Mouse (Mus musculus) right cerebral cortex, postnatal 25 days (tissue): ENCODE measurements around the gene Ufd1.

Experiments
- DNase-seq: peaks from one replicate; pipeline ENCODE4 v3.0.0; 2022

The Ufd1 gene

GRCm38 (mm10) chr16:18811468-18812384, at the start of gene Ufd1, which contains the start of gene Cdc45:
Ufd1 (plus strand) TSS chr16:18811779.
Cdc45 (minus strand) TSS chr16:18811987.
- DNase-seq: peak; percentile 85

- no peak for DNase-seq
These were observed 48.6 kb upstream of the Ufd1 start for GRCm38 (mm10) chr16:18762960-18763359.

DNA sequence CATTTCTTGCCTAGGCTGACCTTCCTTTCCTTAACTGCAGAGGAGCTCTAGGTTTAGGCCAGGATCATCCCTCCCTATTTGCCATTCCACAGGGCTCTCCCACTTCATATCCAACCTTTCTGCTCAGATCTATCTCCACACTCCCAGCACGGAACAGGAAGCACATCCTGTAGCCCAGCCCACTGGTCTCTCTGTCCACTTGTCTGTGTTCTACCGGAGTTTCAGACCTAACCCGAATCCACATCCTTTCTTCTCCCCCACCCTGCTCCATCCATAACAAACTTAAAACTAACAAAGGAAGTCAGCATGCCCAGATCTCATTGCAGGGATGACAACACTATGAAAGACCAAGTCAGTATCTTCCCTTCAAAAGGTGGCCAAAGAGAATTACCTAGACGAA, 45.2 kb upstream of the Ufd1 start:
- no peak for DNase-seq

DNA sequence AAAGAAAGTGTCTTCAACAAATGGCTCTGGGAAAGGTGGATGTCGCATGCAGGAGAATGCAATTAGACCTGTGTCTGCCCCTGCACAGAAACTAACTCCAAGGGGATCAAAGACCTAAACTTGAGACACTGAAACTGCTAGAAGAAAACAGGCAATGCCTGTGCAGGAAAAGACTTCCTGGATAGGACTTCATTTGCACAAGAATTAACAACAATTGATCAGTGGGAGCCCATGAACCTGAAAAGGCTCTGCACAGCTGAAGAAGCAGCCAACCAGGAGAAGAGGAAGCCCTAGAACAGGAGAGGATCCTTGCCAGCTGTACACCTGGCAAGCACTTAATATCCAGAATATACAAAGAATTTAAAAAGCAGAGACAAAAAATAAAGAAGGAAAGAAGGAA, 42.1 kb upstream of the Ufd1 start:
- DNase-seq: no peak

DNA sequence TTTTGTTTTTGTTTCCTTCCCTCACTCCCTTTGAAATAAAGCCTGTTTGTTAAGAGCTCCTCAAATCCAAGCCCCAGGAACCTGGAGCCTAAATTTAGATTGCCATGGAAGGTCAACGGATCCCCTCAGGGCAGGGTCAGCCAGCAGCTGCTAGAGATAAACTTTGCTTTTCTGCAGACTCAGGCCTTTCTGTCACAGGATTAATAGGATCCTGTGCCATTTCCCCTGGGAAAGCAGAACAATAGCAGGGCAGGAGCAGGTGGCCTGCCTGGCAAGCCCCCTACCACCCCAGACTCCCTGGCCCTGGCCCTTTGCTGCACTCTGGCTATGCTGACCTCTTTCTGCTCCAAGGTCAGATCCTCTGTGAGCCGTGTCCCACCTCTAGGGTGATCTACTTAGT, 37.6 kb upstream of the Ufd1 start:
- no peak for DNase-seq

GRCm38 (mm10) chr16:18775621-18776555, 35.7 kb upstream of the Ufd1 start:
- no peak for DNase-seq

DNA sequence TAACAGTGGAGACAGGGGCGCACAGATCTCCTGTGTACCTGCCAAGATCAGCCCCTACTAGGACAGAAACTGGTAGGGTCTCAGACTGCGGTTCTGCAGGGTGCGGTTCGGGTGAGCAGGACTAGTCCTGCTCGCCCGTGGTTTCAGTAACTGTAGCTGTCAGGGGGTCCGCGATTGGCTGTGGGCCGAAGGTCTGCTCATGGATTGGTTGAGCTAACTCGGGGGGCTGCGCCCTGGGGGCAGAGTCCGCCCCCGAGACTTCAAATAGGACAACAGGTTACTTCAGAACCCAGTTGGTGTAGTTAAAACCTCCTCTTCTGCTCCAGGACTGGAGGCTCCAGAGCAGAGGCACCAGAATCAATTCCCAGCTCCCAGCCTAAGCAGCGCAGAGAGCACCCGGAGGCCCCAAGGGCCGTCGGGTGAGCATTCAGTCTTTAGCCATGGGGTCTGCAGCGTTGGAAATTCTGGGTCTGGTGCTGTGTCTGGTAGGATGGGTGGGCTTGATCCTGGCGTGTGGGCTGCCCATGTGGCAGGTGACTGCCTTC, 35.0 kb upstream of the Ufd1 start, which contains the start of gene Cldn5:
Gene Cldn5, plus strand, starts transcription at position 292 of the 545 bp plus-strand sequence.
- DNase-seq: no peak

DNA sequence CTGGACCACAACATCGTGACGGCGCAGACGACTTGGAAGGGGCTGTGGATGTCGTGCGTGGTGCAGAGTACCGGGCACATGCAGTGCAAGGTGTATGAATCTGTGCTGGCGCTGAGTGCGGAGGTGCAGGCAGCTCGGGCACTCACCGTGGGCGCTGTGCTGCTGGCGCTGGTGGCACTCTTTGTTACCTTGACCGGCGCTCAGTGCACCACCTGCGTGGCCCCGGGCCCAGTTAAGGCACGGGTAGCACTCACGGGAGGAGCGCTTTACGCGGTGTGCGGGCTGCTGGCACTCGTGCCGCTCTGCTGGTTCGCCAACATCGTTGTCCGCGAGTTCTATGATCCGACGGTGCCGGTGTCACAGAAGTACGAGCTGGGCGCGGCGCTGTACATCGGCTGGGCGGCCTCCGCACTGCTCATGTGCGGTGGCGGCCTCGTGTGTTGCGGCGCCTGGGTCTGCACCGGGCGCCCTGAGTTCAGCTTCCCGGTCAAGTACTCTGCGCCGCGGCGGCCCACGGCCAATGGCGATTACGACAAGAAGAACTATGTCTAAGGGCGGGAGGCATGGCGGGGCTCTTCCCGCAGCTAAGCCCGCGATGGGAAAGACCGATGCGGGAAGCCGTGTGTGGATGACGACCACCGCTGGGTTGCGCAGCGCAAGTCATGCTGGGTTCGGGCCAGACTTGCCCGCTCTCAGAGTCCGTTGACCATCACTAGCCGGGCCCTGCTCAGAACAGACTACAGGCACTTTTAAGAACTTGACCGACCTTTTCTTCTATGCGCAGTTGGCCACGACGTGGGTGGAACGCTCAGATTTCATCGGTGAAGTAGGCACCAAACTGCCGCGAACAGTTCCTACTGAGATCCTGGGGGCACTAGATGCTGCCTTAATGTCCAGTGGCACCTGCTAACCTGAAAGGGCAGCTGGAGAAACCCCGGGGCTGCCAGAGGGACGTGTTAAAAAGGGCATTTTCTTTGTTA, 34.2 kb upstream of the Ufd1 start:
- DNase-seq: no peak

- DNase-seq: no peak
These were observed 33.1 kb upstream of the Ufd1 start for GRCm38 (mm10) chr16:18778461-18778860.

- no peak for DNase-seq
These were observed 29.8 kb upstream of the Ufd1 start for GRCm38 (mm10) chr16:18781810-18782209.

- DNase-seq: no peak
These were observed 26.6 kb upstream of the Ufd1 start for GRCm38 (mm10) chr16:18785025-18785424.

GRCm38 (mm10) chr16:18785485-18785884, 26.1 kb upstream of the Ufd1 start:
- no peak for DNase-seq

GRCm38 (mm10) chr16:18786652-18787051, 24.9 kb upstream of the Ufd1 start:
- DNase-seq: no peak

GRCm38 (mm10) chr16:18788627-18789406, 22.8 kb upstream of the Ufd1 start:
- no peak for DNase-seq

DNA sequence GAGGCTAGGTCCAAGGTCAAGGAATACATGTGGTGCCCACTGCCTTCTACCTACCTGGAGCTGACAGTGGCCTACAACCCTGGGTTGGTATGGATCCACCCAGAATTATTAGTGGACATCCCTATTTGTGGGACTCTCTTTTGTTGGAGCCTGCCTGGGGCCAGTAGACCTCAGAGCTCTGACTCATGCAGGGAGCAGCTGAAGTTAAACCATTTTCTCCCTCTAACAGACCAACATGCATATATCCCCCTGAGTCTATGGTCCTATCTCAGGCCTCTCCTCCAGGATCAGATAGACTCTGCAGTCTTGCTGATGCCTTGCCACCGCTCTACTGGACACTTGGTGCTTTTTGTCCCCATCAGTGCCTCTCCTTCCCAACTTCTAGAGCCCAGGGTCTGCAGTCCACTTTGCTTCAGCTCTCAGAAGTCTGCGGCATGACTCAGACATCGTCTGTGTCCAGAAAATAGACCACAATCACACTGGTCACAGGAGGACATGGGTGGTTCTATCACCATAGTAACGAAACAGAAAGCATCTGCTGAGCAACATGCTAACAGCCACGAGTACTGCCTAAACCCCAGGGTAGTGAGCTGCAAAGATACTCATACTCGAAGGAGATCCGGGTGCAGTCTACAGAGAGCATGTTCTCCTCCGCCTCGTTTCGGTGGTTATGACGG, 16.2 kb upstream of the Ufd1 start:
- peak; percentile 31 for DNase-seq

- DNase-seq: no peak
These were observed 14.9 kb upstream of the Ufd1 start for GRCm38 (mm10) chr16:18796645-18797044.

- no peak for DNase-seq
These were observed 13.4 kb upstream of the Ufd1 start for GRCm38 (mm10) chr16:18798151-18798550.

DNA sequence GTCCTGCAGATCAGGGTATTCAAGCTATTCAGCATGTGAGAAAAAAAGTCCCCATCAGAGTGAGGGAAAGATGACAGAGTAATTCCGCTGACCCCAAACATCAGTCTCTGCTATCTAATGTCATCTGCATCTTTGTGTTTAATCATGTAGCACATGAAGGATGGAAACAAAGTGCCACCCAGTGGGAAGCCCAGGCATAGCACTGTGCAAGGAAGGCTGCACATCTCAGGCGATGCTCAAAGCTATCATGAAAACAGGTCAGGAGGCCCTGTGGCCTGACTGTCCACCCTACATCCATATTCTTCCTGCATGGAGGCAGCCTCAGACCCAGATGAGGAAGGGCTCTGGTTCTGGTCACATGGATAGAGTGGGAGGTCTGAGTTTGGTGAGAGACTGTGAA, 12.7 kb upstream of the Ufd1 start:
- peak; percentile 74 for DNase-seq

- no peak for DNase-seq
These were observed 5.8 kb upstream of the Ufd1 start for GRCm38 (mm10) chr16:18805746-18806145.

DNA sequence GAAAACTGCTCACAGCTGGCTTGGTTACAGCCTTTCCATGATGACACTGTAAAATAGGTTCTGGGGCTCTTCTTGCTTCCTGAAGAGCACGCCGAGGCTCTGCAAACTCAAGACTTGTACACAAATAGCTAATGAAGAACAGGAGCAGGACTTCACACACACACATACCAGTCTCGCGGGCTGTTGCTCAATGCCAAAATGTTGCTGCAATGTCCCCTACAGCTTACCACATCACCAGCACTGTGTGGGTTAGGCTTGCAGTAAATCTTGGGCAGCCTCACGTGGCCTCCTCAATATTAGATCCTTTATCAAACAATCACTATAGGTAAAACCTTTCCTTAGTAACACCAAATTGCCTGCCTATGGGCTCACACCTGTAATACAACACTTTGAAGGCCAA, 2.6 kb upstream of the Ufd1 start:
- no peak for DNase-seq
